Mouse (Mus musculus): Measurements from ENCODE around the gene Tmem170.

Gene Tmem170

GRCm38 (mm10) chr8:111876355-111876948 is at the start of gene Tmem170:
Gene Tmem170, minus strand, starts transcription at chr8:111876750.
- DNase-seq (ENCODE audit: low read depth), result peak; percentile 99

GRCm38 (mm10) chr8:111924976-111925375 is 48.4 kb upstream of the Tmem170 start:
- DNase-seq (ENCODE audit: low read depth), result no peak

- DNase-seq (ENCODE audit: low read depth), result peak; percentile 65
Measured at GRCm38 (mm10) chr8:111923383-111923804, 46.8 kb upstream of the Tmem170 start.

- DNase-seq (ENCODE audit: low read depth), result no peak
Measured at GRCm38 (mm10) chr8:111920971-111921370, 44.4 kb upstream of the Tmem170 start.

GRCm38 (mm10) chr8:111919663-111920062 is 43.1 kb upstream of the Tmem170 start:
- DNase-seq (ENCODE audit: low read depth), result no peak

GRCm38 (mm10) chr8:111912860-111913432 is 36.4 kb upstream of the Tmem170 start:
- DNase-seq (ENCODE audit: low read depth), result no peak

- no peak for DNase-seq (ENCODE audit: low read depth)
Measured at GRCm38 (mm10) chr8:111911572-111911971, 35.0 kb upstream of the Tmem170 start.

GRCm38 (mm10) chr8:111909621-111910450 is 33.3 kb upstream of the Tmem170 start, which contains the start of gene Chst5:
Gene Chst5, minus strand, starts transcription at chr8:111910447.
- DNase-seq (ENCODE audit: low read depth), result no peak

GRCm38 (mm10) chr8:111905500-111906121 is 29.1 kb upstream of the Tmem170 start:
- DNase-seq (ENCODE audit: low read depth), result no peak

- DNase-seq (ENCODE audit: low read depth), result no peak
Measured at GRCm38 (mm10) chr8:111902080-111902479, 25.5 kb upstream of the Tmem170 start.

GRCm38 (mm10) chr8:111898586-111898985 is 22.0 kb upstream of the Tmem170 start:
- no peak for DNase-seq (ENCODE audit: low read depth)

- DNase-seq (ENCODE audit: low read depth), result no peak
Measured at GRCm38 (mm10) chr8:111894955-111895354, 18.4 kb upstream of the Tmem170 start.

- DNase-seq (ENCODE audit: low read depth), result no peak
Measured at GRCm38 (mm10) chr8:111892615-111893014, 16.1 kb upstream of the Tmem170 start.

GRCm38 (mm10) chr8:111891983-111892382 is 15.4 kb upstream of the Tmem170 start:
- no peak for DNase-seq (ENCODE audit: low read depth)

GRCm38 (mm10) chr8:111890911-111891303 is 14.4 kb upstream of the Tmem170 start:
- DNase-seq (ENCODE audit: low read depth), result no peak

- no peak for DNase-seq (ENCODE audit: low read depth)
Measured at GRCm38 (mm10) chr8:111889931-111890910, 13.7 kb upstream of the Tmem170 start.

GRCm38 (mm10) chr8:111888091-111888650 is 11.6 kb upstream of the Tmem170 start:
- no peak for DNase-seq (ENCODE audit: low read depth)

- DNase-seq (ENCODE audit: low read depth), result no peak
Measured at GRCm38 (mm10) chr8:111887479-111887878, 10.9 kb upstream of the Tmem170 start.

GRCm38 (mm10) chr8:111883615-111884014 is 7.1 kb upstream of the Tmem170 start:
- DNase-seq (ENCODE audit: low read depth), result no peak

- DNase-seq (ENCODE audit: low read depth), result peak; percentile 31
Measured at GRCm38 (mm10) chr8:111881591-111881990, 5.0 kb upstream of the Tmem170 start.

- no peak for DNase-seq (ENCODE audit: low read depth)
Measured at GRCm38 (mm10) chr8:111877711-111878110, 1.2 kb upstream of the Tmem170 start.
